Mouse (Mus musculus): ENCODE results near the gene Sp2.

The Sp2 gene

DNA sequence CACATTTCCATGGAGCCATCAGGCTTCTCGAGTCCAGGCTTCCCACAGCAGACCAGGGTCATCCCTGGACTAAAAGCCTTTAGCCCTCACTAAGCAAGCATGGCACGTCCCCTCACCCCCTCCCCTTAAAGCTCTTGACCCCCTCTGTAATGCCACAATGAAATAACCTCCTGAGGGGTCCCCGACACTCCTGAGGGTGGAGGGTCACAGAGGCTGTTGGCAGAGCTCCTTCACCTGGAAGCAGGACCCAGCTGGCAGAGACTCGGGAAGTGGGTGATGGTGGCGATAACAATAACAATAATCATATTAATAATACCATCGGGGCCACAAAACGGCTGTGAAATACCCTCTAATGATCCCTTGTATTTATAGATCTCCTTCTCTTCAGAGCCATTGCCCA, at the start of gene Sp2:
TSS of gene Sp2 (minus strand) at position 101 of the 400 bp plus-strand sequence.
- DNase-seq (ENCODE audit: low spot score) = no peak

DNA sequence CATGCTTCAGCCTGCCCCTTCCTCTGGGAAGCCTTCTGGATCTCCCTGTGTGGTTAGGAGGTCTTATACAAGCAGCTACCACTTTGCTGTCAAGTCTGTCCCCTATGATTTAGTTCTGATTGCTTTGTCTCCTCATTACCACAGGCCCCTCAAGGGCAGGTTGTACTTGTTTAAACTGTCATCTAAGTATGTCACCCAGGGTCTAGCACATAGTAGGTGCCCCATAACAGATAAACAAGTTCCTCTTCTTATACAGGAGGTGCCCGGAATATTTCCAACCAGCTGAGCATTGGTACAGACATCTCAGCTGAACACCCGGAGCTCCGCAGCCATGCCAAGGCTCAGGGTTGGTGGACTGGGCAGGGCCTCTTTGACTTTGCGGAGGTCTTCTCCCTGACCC, 49.7 kb upstream of the Sp2 start:
- DNase-seq (ENCODE audit: low spot score) = no peak

DNA sequence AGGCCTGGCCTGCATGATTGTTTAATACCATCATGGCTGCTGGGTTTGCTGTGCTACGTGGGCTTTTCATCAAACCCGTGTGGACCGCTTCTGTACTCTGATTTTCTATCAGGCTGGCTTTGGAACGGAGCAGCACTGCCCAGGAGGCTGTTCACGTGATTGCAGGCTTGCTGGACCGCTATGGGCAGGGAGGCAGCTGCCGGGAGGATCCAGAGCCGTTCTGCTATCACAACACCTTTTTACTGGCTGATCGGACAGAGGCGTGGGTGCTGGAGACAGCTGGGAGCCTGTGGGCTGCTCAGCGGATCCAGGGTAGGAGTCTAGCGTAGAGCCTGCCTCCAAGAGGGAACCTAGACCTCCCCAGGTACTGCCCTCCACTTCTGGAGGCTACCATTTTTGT, 49.2 kb upstream of the Sp2 start:
- no peak for DNase-seq (ENCODE audit: low spot score)

DNA sequence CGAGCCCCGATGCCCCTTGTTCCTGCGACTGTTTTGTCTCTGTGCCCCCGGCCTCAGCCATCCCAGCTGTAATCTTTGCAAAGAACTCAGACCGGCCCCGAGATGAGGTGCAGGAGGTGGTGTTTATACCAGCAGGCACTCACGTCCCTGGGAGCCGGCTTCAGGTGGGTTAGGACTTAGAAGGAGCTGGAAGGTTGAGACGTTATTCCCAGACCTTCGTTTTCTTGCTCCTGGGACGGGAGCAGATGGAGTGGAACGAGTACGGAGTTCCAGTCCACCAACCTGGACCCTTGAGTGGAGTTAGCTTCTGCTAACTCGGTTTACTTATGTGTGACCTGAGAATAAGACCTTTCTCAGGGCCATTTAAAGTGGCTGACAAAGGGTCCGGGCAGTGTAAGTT, 47.7 kb upstream of the Sp2 start:
- DNase-seq (ENCODE audit: low spot score) = no peak

DNA sequence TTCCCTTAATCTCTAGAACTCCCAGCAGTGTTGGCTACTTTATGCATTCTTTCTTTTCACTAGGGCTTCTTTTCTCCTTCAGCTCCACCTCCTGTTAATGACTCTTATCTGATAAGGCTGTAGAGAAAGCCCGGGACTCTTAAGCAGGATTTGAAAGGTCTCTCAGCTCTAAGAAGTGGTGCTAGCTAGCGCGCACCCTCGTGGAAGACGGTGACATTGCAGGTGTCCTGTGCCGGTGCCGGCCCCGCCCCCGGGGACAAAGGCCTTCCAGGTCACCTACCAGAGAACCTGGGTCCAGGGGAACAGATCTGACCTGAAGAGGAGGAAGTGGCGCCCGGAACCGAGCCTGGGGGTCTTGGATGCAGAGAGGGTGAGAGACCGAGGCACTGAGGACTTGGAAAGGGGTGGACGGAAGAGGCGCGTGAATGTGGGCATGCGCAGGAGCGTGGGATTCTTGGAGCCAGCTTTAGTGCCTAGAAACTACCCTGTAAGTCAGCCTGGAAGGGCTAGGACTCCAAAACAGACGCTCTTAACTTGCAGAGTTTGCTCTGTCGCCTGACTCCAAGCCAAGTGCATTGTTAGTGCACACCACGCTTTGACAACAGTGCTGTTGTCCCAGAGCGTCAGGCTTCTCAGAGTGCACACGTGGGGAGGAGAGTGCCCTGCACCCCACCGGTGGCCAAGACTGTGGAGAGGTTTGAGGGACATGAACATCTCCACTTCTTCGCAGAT, 47.1 kb upstream of the Sp2 start, which contains the start of gene Scrn2:
TSS of gene Scrn2 (plus strand) at position 253 of the 732 bp plus-strand sequence.
- DNase-seq (ENCODE audit: low spot score) = peak; percentile 79

DNA sequence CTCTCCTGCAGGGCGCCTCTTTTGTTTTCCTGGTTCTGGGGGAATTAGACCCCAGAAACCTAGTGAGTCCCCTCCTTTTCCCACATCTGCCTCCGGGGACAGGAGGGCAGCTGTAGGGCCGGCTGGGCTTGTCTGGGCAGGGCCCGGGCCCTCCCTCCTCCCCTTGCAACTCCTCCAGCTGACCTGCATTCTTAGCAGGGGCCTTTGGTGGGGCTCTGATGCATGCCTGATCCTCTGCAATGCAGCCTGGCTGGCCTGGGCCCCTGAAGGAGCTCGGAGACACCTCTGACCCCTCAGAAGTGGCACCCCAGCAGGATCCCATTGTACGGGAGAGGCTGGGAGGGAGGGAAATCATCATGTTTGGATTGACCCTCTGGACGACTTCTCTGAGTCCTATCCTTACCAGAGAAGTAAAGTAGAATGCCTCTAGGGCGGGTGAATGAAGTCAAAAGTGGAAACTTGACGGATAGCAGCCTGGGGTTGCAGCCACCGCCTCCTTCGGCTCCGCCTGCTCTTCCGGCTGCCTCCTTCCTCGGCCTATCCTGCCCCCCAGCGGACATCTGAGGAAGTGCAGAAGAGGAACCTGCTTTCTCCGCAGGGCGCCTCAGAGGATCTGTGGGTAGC, 43.1 kb upstream of the Sp2 start:
- DNase-seq (ENCODE audit: low spot score) = peak; percentile 81

DNA sequence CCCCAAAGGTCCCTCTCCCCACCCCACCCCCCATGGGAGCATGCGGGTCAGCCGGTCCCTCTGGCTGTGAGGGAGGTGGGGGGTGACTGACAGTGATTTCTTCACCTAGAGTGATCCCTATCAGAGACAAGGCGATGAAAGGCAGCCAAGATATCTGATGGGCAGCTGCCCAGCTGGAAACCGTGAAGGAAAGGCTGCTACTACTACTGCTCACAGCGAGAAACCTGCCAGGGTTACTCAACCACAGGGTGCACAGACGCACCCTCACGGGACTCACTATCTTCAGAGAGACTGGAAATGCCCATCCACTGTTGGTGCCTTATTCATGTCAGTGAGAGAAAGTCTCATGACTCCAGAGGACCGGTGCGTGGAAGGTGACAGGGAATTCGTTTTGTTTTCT, 42.2 kb upstream of the Sp2 start:
- DNase-seq (ENCODE audit: low spot score) = no peak

DNA sequence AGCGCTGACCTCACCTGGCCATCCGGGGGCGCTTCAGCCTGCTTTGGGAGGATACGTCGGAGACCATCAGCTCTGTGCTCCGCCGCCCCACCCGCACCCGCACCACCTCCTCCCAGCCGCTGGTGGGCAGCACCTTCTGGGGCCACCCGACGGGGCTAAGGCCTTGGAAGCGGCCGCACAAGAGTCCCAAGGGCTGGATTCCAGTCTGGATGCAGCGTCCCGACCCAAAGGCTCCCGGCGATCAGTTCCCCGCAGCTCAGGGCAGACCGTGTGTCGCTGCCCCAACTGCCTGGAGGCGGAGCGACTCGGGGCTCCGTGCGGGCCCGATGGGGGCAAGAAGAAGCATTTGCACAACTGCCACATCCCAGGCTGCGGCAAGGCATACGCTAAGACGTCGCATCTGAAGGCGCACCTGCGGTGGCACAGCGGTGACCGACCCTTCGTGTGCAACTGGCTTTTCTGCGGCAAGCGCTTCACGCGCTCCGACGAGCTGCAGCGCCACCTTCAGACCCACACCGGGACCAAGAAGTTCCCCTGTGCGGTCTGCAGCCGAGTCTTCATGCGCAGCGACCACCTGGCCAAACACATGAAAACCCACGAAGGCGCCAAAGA, 39.2 kb upstream of the Sp2 start:
- DNase-seq (ENCODE audit: low spot score) = peak; percentile 63

DNA sequence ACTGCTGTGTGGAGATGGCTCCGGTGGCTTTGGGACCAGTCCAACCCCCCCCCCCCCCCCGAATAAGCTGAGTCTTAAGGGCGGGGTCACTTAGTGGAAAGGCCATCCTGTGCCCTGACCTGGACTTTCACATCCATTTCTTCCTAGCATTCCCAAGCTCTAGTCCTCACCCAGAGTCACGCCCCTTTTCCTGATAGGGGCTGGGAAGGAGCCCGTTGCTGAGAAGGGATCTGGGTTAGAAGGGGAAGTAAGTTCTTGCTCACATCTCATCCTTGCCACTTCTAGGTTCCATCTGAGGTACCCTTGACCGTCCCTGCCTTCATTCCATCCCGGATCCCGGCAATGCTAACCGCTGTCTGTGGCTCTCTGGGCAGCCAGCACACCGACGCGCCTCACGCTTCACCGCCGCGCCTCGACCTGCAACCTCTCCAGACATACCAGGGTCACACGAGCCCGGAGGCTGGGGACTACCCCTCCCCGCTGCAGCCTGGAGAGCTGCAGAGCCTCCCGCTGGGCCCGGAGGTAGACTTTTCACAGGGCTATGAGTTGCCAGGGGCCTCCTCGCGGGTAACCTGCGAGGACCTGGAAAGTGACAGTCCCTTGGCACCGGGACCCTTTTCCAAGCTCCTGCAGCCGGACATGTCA, 38.5 kb upstream of the Sp2 start:
- no peak for DNase-seq (ENCODE audit: low spot score)

DNA sequence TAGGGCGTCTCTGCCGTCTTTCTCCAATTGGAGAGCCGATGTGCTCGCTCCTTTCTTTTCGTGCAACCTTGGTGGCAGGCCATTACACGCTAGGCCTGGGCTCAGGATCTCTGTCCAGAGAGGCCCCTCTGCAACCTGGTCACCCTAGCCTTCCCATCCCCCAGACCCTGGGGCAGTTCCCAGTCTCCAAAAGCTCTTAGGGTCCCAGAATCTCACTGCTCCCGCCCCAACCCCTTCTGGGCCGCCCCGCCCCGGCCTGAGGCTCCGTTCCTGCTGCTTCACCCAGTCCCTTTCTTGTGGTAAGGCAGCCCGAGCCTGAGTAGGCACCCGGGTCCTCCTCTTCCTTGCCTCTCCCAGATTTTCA, 36.6 kb upstream of the Sp2 start:
- no peak for DNase-seq (ENCODE audit: low spot score)

DNA sequence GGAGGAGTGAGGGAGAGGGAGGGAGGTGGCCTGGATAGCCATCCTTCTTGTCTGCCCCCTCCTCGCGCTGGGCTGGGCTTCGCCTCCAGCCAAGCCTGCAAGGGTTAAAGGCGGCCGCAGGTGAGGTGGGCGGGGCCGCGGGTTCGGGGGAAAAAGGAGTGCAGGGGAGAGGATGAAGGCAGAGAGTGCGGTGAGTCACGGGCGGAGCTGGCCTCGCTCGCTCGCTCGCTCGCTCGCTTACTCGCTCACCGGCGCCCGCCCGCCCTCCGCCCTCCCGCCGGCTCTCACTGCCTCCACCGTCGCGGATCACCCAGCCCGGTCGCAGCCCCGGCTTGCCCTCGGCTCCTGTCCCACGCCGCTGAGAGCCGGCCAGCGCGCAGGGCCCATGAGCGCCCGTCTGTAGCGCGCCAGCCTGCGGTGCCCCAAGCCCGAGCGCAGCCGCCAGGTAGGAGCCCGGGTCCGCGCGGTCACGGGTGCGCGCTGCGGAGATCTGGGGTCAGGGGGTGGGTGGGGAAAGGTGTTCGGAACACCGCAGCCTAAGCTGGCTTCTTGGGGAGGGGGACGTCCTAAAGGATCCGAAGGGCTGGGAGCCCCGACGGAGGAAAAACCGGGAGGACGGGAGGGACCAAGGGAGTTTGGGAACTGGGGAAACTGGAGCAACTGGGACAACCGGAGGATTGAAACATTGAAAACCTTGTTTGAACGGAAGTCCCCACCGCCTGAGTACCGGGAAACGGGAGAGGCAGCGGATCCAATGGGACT, 36.0 kb upstream of the Sp2 start:
- DNase-seq (ENCODE audit: low spot score) = no peak

DNA sequence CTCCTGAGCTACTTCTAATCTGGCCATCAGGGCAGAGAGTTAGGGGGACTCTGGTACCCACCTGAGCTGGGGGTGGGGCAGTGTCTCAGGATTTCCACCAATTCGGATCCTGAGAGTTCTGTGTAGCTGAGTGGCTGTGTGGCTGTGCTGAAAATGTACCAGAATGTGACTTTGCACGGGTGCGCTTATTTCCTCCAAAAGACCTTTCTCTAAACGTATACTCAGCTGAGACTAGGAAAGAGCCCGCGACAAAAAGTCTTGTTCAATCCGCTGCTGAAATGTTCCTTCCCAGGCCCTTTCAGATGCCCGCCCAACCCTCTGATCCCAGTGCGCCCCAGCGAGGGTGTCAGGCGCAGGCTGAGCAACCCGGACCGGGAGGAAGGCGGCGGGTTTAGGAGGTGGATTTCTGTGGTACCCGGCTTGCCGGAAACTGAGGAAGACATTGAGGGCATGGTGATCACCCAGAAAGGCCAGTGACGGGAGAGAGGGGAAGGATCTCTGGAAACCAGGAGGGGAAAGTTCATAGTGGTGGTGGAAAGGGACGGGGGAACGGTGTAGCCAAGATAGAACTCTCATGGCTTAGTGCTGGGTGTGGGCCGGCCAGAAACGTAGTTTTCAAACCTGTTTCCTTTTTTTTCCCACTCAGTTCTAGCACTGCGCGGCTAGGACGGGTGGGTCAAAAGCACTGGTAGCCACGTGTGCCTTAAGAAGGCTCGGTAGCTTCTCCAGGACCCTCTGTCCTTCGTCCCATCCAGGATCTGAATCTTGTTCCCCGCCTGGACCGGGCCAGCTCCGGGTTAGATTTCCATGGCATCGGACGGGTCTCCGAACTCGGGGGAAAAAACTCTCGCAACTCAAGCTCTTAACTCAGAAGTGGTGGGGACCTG, 35.2 kb upstream of the Sp2 start:
- DNase-seq (ENCODE audit: low spot score) = no peak

DNA sequence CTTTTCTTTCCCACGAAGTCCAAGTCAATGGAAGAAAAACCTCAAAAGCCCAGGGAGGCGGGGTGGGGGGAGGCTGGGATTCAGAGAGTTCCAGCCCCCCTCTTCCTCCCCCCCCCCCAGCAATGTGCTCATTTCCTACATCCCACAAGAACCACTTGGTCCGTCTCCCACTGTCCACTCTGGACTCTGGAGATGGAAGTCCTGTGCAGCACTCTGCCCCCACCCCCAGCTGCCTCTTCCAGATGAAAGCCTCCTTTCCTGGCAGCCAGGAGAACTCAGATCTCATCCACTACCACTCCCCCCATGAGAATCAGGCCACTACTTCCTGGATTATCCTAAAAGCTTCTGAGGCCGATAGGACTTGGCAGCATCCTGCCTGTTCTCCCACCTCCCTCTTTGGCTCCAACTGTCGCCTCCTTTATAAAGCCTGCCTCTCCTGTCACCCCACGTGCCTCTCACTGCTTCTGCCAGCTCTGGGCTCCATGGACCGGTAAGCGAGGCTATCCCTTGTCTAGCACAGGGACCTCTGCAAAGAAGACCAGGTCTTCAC, 30.4 kb upstream of the Sp2 start, which contains the start of gene Sp6:
TSS of gene Sp6 (plus strand) at position 274 of the 550 bp plus-strand sequence.
- DNase-seq (ENCODE audit: low spot score) = no peak

DNA sequence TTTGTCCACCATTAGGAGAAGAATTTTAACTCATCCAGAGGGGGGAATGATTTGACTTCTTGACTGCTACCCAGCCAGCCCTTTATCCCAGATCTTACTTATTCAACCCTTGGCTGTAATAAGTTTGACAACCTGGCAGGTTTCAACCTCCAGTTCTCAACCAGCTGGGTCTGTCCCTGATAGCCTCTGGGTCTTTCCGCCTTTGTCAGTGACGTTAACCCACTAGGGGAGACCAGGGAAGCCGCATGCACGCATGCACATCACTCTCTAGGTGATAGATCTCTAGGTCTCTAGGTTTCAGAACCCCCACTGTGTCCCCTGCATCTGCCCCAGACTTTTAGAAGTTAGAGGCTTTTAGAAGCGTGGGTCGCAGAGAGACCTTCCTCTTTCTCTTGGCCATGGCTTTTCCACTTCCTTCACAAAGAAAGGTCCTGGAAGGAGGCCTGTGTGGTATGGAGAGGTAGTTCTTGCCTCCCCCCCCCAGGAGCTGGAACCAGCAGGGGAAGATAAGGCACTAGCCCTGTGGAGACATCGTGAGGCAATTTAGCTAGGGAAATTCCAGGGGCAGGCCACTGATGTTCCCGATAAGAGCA, 26.5 kb upstream of the Sp2 start:
- DNase-seq (ENCODE audit: low spot score) = no peak

DNA sequence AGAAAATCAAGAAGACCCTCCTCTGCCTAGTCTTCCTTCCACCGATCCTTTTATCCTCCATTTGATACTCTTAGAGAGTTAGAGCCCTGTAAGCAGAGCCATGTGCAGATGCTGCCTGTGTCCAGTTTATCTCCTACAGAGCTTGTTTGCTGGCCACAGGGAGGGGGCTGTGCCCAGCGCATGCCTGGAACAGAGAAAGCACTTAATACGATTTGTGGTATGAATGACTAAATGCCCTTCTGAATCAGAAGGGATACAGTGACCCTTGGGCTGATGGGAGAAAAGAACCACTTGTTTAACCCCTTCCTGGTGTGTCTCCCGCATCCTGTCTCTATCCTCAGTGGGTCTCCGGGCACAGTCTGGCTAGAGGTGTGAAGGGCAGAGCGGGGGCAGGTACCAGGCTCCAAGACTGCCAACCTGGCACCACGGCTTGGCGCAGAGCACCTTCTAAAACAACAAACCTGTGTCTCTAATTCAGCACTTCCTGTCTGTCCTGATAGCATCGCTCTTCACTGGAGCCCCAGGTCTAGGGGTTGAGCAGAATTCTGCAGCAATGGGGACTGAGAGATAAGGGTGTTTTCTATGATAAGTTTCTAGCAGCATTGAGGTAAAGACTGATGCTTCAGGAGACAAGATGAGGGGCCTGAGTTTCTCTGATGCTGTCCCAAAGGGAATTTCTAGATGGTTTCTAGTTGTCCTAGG, 24.5 kb upstream of the Sp2 start:
- DNase-seq (ENCODE audit: low spot score) = no peak

DNA sequence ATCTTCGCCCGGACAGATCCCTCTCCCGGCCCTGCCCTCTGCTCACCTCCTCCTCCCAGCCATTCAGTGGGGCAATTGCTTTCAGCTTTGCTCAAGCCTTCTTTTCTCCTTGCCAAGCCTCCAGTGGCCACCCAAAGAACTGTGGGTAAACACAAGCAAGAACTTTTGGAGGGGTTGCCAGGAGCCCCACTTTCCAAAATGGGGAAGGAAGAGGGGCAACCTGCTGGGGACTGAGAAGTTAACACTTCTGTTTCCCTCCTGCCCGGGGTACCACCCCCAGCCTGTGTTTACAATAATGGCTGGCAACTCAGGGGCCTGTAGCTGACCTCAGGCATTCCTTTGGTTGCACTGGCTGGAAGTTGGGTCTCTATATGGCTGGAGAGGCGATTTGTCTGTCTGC, 20.4 kb upstream of the Sp2 start:
- no peak for DNase-seq (ENCODE audit: low spot score)

DNA sequence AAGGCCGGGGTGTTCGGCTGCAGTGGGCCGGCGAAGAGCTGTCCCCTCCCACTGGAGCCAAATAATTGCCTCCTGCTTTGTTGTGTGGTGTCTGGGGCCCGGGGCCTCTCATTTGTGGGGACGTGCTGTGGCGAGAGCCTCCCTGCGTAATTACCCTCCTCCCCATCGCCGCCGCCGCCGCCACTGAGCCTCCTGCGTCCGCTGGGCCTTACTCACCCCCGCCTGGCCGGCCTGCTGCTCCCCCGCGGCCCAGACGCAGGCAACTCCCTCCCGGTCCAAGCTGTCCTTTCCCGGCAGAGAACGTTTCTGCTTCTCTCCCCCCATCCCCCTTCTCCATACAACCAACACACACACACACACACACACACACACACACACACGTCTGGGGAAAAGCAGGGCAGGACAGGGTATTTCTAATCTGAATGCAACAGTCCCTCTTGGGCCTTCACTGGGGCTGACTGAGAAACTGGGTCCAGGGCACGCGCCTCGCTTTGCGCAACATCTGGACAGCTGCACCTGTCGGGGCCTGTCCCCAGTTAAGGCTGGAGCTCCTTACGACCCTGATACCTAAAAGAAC, 14.7 kb upstream of the Sp2 start:
- DNase-seq (ENCODE audit: low spot score) = no peak

DNA sequence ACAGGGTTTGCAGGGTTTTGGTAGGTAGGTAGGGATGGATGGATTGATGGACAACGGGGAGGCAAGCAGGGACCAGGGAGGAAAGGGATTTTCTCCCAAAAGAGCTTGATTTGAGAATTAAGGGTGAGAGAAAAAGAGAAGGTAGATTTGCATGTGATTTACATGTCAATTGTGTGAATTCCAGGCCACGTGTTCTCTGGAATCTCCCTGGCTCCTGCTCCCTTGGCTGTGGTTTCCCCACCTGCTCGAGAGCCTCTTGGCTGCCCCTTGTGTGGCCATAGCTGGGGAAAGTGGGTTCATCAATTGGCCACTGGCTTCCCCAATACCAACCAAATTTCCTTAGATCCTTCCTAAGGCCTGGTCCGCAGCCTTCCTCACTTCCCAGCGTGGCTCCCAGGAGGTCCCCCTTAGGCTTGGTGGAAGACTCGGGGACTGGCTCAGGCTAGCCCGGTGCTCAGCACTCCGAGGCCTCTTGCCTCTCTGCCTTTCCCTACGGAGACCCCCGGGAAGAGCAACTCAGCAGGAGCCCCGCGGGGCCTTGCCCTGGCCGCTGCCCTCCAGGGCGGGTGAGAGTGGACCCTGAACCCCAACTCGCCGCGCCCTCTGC, 14.1 kb upstream of the Sp2 start:
- DNase-seq (ENCODE audit: low spot score) = no peak
